Mouse (Mus musculus): ENCODE measurements around the gene Obscn.

- TF ChIP-seq CTCF (IDR thresholded peaks at IDR 0.05; ENCODE audit: low read depth) = no peak
- no peak for TF ChIP-seq EP300 (IDR thresholded peaks at IDR 0.05; ENCODE audit: low read depth)
Observed at GRCm38 (mm10) chr11:58953351-58954169, 182.6 kb downstream of the Obscn start.

Measured in liver, postnatal 0 days (tissue).